Mouse (Mus musculus): ENCODE measurements around the gene Mylk4. TPM values are rescaled to one million over a fixed set of nuclear protein-coding genes. Genes with fewer than 3 reads are reported as not detected.

The Mylk4 gene
- total and polyA plus RNA-seq, 2 experiments from 2014 or later, result 0.05 to 0.21 TPM

DNA sequence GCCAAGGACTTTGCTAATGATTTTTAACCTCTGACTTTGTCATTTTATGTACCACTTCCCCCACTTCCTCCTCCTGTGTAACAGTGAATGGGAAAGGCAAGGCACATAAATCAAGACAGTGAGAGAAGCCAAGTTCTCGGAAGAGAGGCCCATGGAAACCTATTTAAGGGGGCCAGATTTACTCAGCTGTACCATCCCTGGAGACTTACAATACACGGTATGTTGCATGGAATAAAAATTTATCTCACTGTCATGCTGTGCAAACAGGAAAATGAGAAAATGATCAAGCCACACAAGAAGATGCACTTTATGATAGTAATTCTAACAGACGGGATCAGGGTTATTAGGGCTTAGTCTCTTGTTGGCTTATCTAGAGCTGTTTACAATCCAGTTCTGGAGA is 64.5 kb downstream of the Mylk4 start:
- no peak for ATAC-seq
- no peak overlapping the region for H3K4me2 ChIP-seq (ENCODE audit: low read depth)
- TF ChIP-seq CTCF (IDR thresholded peaks at IDR 0.05; ENCODE audit: low read depth), result no peak
- no peak overlapping the region for H3K9ac ChIP-seq
- H3K9me3 ChIP-seq (ENCODE audit: low read length), result no peaks in the 10 kb centered on the region
- H3K27me3 ChIP-seq (ENCODE audit: insufficient read depth, low read length), result no peaks in the 10 kb centered on the region
- H3K27ac ChIP-seq (ENCODE audit: low read depth, low read length), result no peak overlapping the region
- H3K4me3 ChIP-seq (ENCODE audit: low read depth, low read length), result no peak overlapping the region
- WGBS, result 85% methylated on average over 3 of the region's 3 CpGs
- DNase-seq, result no peak
- no peaks in the 10 kb centered on the region for H3K4me1 ChIP-seq (ENCODE audit: insufficient read depth)
- H3K36me3 ChIP-seq (ENCODE audit: insufficient read depth), result no peaks in the 10 kb centered on the region

DNA sequence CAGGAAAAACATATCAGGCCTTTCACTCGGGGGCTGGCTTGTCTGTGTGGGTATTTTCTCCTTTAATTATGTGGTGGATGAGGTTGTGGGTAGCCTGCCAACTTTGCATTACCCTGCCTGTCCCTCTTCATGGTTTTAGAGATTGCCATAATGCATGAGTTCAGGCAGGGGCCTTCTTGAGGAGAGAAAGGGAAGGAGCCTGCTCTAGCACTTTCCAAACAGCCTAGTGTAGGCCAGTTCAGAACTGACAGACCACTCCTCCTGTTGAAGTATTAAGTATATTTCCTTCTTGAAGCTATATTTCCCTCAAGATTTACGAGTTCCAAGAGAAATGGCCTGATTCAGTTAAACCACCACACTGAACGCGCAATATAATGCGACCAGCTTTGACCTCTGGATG is 66.0 kb downstream of the Mylk4 start:
- DNase-seq (no peak), ATAC-seq (no peak)
- Histone ChIP-seq H3K36me3 (ENCODE audit: insufficient read depth) (no peaks in the 10 kb centered on the region), H3K27me3 (ENCODE audit: insufficient read depth, low read length) (no peaks in the 10 kb centered on the region), H3K9me3 (ENCODE audit: low read length) (no peaks in the 10 kb centered on the region), H3K4me3 (ENCODE audit: low read depth, low read length) (no peak overlapping the region), H3K27ac (ENCODE audit: low read depth, low read length) (no peak overlapping the region), H3K4me1 (ENCODE audit: insufficient read depth) (no peaks in the 10 kb centered on the region), H3K9ac (no peak overlapping the region), H3K4me2 (ENCODE audit: low read depth) (no peak overlapping the region)
- no peak for TF ChIP-seq CTCF (IDR thresholded peaks at IDR 0.05; ENCODE audit: low read depth)
- WGBS, result 80% methylated on average over 5 of the region's 5 CpGs

DNA sequence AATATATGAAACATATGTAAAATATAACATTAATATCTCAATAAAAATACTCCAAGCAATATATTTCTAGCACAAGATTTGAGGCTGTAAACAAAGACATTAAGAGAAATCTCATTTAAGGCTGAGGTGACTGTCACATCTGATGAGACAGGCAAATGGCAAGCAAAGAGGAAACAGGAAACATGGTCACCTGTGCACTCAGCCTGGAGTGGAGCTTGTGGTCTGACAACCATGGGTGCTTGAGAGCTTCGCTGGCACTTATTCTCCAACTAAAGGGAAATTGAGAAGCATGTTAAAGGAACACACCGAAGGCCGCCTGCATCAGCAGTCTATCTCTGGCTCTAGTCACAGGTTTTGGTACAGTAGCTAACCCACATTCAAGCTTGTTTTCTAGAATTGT is 71.2 kb downstream of the Mylk4 start:
- 91% methylated on average over 3 of the region's 3 CpGs for WGBS
- DNase-seq, result no peak
- Histone ChIP-seq H3K27me3 (ENCODE audit: insufficient read depth, low read length) (no peaks in the 10 kb centered on the region), H3K36me3 (ENCODE audit: insufficient read depth) (no peaks in the 10 kb centered on the region), H3K4me3 (ENCODE audit: low read depth, low read length) (no peak overlapping the region), H3K9me3 (ENCODE audit: low read length) (no peaks in the 10 kb centered on the region), H3K27ac (ENCODE audit: low read depth, low read length) (no peak overlapping the region), H3K9ac (no peak overlapping the region), H3K4me1 (ENCODE audit: insufficient read depth) (no peaks in the 10 kb centered on the region), H3K4me2 (ENCODE audit: low read depth) (no peak overlapping the region)
- ATAC-seq, result no peak
- TF ChIP-seq CTCF (IDR thresholded peaks at IDR 0.05; ENCODE audit: low read depth), result no peak

- H3K4me3 ChIP-seq (ENCODE audit: low read depth, low read length), result no peak overlapping the region
- DNase-seq (no peak), ATAC-seq (peak; percentile 32)
- WGBS, result 83% methylated on average over 2 of the region's 2 CpGs
- H3K36me3 ChIP-seq (ENCODE audit: insufficient read depth), result no peaks in the 10 kb centered on the region
- H3K9ac ChIP-seq, result no peak overlapping the region
- H3K4me1 ChIP-seq (ENCODE audit: insufficient read depth), result no peaks in the 10 kb centered on the region
- H3K9me3 ChIP-seq (ENCODE audit: low read length), result no peaks in the 10 kb centered on the region
- no peak for TF ChIP-seq CTCF (IDR thresholded peaks at IDR 0.05; ENCODE audit: low read depth)
- H3K27ac ChIP-seq (ENCODE audit: low read depth, low read length), result no peak overlapping the region
- no peaks in the 10 kb centered on the region for H3K27me3 ChIP-seq (ENCODE audit: insufficient read depth, low read length)
- H3K4me2 ChIP-seq (ENCODE audit: low read depth), result no peak overlapping the region
Measured at GRCm38 (mm10) chr13:32707894-32708293, 75.9 kb downstream of the Mylk4 start.

- no peak overlapping the region for H3K4me2 ChIP-seq (ENCODE audit: low read depth)
- no peak overlapping the region for H3K9ac ChIP-seq
- no peaks in the 10 kb centered on the region for H3K4me1 ChIP-seq (ENCODE audit: insufficient read depth)
- no peak overlapping the region for H3K27ac ChIP-seq (ENCODE audit: low read depth, low read length)
- no peak overlapping the region for H3K4me3 ChIP-seq (ENCODE audit: low read depth, low read length)
- H3K27me3 ChIP-seq (ENCODE audit: insufficient read depth, low read length), result no peaks in the 10 kb centered on the region
- no peak for TF ChIP-seq CTCF (IDR thresholded peaks at IDR 0.05; ENCODE audit: low read depth)
- H3K36me3 ChIP-seq (ENCODE audit: insufficient read depth), result no peaks in the 10 kb centered on the region
- 59% methylated on average over 10 of the region's 10 CpGs for WGBS
- ATAC-seq (peak; percentile 62), DNase-seq (peak; percentile 8)
- no peaks in the 10 kb centered on the region for H3K9me3 ChIP-seq (ENCODE audit: low read length)
Measured at GRCm38 (mm10) chr13:32706651-32707288, 77.0 kb downstream of the Mylk4 start.

DNA sequence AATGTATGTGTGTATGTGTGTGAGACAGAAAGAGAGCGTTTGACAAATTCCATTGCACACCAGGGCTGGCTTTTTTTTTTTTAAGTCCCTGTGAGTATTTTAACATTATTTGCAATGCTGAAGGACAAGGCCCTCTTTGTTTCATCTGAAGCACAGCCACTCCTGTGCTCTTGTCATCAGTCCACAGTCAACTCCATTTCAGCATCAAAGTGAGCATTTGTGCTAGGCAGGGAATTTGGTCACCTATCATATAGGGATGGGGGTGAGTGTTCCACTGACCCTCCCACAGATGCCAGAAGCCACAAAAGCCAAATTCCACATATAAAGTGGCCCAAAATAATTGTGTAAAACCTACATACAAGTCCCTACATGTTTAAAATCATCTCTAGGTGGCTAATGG is 78.4 kb downstream of the Mylk4 start:
- no peaks in the 10 kb centered on the region for H3K4me1 ChIP-seq (ENCODE audit: insufficient read depth)
- no peak overlapping the region for H3K4me2 ChIP-seq (ENCODE audit: low read depth)
- H3K27ac ChIP-seq (ENCODE audit: low read depth, low read length), result no peak overlapping the region
- no peak overlapping the region for H3K4me3 ChIP-seq (ENCODE audit: low read depth, low read length)
- DNase-seq (no peak), ATAC-seq (no peak)
- H3K9me3 ChIP-seq (ENCODE audit: low read length), result no peaks in the 10 kb centered on the region
- 17% methylated on average over 1 of the region's 1 CpGs for WGBS
- no peaks in the 10 kb centered on the region for H3K27me3 ChIP-seq (ENCODE audit: insufficient read depth, low read length)
- no peak overlapping the region for H3K9ac ChIP-seq
- no peaks in the 10 kb centered on the region for H3K36me3 ChIP-seq (ENCODE audit: insufficient read depth)
- no peak for TF ChIP-seq CTCF (IDR thresholded peaks at IDR 0.05; ENCODE audit: low read depth)

GRCm38 (mm10) chr13:32704911-32705310 is 78.8 kb downstream of the Mylk4 start:
- ATAC-seq (no peak), DNase-seq (no peak)
- Histone ChIP-seq H3K36me3 (ENCODE audit: insufficient read depth) (no peaks in the 10 kb centered on the region), H3K27ac (ENCODE audit: low read depth, low read length) (no peak overlapping the region), H3K27me3 (ENCODE audit: insufficient read depth, low read length) (no peaks in the 10 kb centered on the region), H3K9me3 (ENCODE audit: low read length) (no peaks in the 10 kb centered on the region), H3K4me3 (ENCODE audit: low read depth, low read length) (no peak overlapping the region), H3K4me1 (ENCODE audit: insufficient read depth) (no peaks in the 10 kb centered on the region), H3K9ac (no peak overlapping the region), H3K4me2 (ENCODE audit: low read depth) (no peak overlapping the region)
- TF ChIP-seq CTCF (IDR thresholded peaks at IDR 0.05; ENCODE audit: low read depth), result no peak
- WGBS, result 57% methylated on average over 2 of the region's 2 CpGs
